Mouse (Mus musculus) liver, postnatal 0 days (tissue): ENCODE results near the gene Sulf2.
A peak's percentile ranks its signal among the peaks of the same experiment; 100 is the strongest.

Source experiments
- CTCF ChIP-seq: sonication (generic); IDR thresholded peaks from 2 replicates; pipeline ENCODE4 v1.5.1; 2016; ENCODE audit warnings: antibody characterized with exemption, low read depth
- EP300 ChIP-seq: IDR thresholded peaks from 2 replicates; pipeline ENCODE4 v1.6.1; 2016; ENCODE audit warnings: antibody characterized with exemption, low read depth, mild to moderate bottlenecking

- 0 out of 2 replicates have a peak, but pooled peaks have one; percentile 21 for TF ChIP-seq EP300
- no peak for TF ChIP-seq CTCF
Observed at GRCm38 (mm10) chr2:166073082-166073481, 82.4 kb downstream of the Sulf2 start.
